Mouse (Mus musculus) left cerebral cortex, adult 2 months (tissue): ENCODE measurements at regions not wholly inside any gene's neighbourhood (a gene's known extent, or its start where the extent isn't known, plus 50 kb on each side); places are given as distances from the start of the nearest gene placed in this dataset.

Source experiments
- DNase-seq, 2 experiments: peaks; one replicate each; pipeline ENCODE4 v3.0.0; 2021 to 2022; ENCODE audit warnings: low spot score in 2 of 2, mixed read lengths in 1 of 2; ENCODE audit errors: extremely low spot score in 1 of 2
- H3K27ac ChIP-seq: fragments of 200-600 bp; 2 replicates; pipeline ENCODE4 v1.8.1; 2022
- H3K4me3 ChIP-seq: fragments of 200-600 bp; 2 replicates; pipeline ENCODE4 v1.8.1; 2022
- CTCF ChIP-seq: fragments of 200-600 bp; IDR thresholded peaks from 2 replicates; pipeline ENCODE4 v1.8.1; 2022; ENCODE audit warnings: antibody characterized with exemption, mild to moderate bottlenecking, moderate library complexity
- intact Hi-C: fragments of 180-260 bp; cut with DNase I; formaldehyde crosslinking; loops from one replicate; pipeline ENCODE4 v1.15.1; 2025

DNA sequence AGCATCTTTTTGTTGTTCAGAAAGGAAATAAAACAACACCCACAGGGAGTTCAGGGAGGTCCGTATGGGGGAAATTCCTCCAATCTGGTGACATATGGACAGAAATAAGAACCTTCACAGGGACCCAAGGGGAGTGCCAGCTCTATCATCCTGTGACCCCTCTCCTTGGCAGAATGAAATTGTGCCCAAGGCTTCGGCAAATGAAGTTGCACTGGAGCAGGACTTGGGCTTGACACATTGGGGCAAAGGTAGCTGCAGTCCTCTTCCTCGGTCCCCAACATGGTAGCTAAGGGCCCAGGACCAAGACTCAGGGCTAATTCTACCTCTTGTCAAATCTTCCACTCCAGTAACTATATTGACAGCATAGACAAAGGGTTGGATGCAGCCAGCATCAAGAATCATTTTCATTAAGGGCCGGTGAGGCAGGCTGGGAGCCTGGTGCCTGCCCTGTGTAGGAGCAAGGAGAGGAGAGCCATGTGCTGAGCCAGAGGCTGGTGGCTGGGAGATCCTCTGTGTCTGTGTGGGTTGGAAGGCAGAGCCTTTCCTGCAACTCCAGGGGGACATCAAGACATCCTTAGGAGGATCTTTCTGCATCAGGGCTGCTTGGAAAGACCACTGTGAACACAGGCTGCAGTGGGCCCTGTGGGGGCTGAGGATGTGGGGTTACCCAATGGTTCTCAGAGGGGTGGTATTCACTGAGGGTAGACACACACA is 59.2 kb upstream of the Slco4a1 start:
- TF ChIP-seq CTCF: no peak
- intact Hi-C loops: no loop called here
- no peak overlapping the region for H3K4me3 ChIP-seq
- H3K27ac ChIP-seq: no peak overlapping the region
- DNase-seq: no peak

DNA sequence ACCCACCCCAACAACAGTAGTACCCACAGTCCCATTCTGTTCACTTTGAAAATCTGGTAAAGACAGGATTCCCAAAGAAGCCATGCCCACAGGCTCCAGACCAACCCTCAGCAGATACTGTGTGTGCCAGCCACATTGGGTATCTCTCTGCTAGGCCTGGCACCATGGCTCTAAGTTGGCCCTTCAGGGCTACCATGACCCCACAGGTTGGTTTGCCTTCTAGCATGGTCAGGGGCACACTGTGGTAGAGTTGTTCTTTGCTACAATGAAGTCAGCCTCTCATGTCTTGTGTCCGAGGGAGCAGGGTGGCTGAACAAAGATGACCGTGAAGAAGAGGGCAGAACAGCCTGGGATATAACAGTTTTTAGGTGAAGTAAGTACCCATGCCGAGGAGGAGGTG is 59.8 kb upstream of the Slco4a1 start:
- TF ChIP-seq CTCF: no peak
- intact Hi-C loops: no loop called here

DNA sequence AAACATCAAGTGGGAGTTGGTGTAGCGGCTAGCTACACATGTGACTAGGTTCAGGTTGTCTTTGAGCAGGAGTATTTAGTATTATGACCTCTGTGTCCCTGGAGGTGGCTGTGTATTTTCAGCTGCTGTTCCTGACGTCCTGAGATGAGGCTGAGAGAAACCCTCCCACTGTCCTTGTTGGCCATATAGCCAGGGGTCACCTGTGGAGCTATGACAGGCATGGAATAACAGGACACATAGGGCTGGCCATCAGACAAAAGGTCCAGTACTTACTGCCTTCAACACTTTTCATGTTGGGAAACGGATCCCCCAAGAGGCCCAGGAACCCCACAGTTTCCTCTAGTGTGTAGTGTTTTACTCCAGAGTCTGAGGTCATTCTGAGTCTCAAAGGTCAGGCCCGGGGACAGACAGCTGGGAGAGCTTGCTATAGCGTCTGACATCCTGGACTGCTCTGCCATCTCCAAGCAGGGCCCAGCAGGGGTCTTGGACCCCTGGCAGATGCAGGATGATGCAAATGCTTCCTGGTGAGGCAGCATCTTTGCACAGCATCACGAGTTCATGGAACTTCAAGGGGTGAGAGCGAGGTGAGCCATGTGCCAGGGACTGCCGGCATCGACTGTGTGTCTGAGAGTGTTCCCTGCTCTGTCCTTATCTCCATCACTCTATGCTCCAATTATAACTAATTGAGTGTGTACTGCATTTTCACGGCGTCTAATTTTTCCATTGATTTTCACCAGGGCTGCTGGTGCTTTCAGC is 60.6 kb upstream of the Slco4a1 start:
- Histone ChIP-seq H3K4me3 (no peak overlapping the region), H3K27ac (no peak overlapping the region)
- TF ChIP-seq CTCF: no peak
- intact Hi-C loops: no loop called here
- DNase-seq: no peak

More for the DNA sequence above, 59.8 kb upstream of the Slco4a1 start:
- no peak overlapping the region for H3K27ac ChIP-seq
- DNase-seq: no peak
- H3K4me3 ChIP-seq: no peak overlapping the region

DNA sequence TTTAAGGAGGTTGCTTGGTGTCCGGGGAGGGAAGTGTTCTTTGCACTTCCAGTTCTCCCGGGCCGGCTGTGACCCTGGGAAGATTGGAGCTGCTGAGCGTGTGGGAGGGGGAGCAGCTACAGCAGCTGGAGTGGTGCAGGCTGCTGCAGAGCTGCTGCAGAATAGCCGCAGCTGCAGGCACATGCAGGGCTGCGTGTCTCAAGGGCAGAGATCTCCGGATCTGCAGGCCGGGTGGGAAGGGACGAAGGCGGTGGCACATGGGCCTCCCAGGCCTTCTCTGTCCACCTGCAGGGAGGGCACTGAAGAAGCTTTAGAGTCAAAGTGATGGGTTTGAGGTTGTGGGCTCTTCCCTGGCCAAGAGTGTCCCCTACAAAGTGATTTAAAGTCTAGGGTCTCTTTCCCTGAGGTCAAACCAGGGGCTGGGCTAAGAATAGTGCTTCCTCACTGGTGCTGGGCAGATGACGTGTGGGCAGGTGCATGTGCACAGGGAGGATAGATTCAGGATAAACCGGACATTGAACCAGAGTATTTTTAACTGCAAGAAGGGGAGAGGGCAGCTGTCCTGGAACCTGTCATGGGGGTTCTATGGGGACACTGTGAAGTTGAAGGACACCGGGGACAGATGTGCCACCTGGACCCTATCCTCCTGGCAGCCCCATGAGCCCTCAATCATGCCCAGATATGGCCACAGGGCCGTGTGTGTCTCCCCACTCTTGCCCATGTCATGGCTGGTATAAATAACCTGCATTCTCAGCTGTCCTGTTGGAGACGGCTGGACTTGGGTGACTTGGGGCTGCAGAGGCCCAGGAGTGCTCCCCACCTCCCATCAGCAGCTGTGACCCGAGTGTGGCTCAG is 58.6 kb upstream of the Gata5 start:
- Histone ChIP-seq H3K27ac (no peak overlapping the region), H3K4me3 (no peak overlapping the region)
- DNase-seq: no peak
- intact Hi-C loops: no loop called here
- no peak for TF ChIP-seq CTCF

DNA sequence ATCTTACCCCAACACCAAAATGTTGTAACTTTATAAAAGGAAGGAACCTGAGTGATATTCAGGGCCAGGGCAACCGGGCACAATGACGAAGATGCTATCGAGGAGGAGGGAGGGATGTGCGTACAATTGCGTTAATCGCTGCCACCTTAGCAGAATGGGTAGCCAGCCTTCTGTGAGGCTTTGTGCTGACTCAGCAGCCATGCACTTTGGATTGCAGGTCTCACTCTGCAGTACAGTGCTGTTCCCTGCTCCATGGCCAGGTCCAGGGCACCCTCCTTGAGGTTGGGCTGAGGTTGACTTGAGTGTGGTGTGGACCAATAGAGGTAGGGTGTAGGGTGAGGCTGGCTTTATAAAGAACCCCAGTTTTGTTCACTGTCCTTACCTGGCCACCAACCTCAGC is 57.8 kb upstream of the Gata5 start:
- intact Hi-C loops: no loop called here
- Histone ChIP-seq H3K27ac (no peak overlapping the region), H3K4me3 (no peak overlapping the region)
- TF ChIP-seq CTCF: no peak
- no peak for DNase-seq

DNA sequence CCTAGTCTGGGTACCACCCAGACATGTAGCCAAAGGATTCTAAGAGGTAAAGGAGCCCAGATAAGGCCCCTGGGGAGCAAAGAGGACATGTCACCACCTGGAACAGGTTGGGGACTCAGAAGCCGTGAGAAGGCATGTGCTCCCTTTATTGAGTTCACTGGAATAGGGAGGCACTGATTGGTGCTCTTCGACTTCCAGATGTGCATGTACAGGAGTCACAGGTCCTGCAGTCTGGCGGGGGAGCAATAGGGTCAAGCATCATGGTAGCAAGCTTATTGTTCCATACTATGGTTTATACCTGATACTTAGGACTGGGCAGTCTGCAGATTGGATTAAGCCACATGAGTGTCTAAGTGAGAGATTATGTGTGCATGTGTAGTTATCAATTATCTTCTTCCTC is 56.9 kb upstream of the Gata5 start:
- DNase-seq: no peak
- Histone ChIP-seq H3K27ac (no peak overlapping the region), H3K4me3 (no peak overlapping the region)
- intact Hi-C loops: no loop called here
- TF ChIP-seq CTCF: no peak

DNA sequence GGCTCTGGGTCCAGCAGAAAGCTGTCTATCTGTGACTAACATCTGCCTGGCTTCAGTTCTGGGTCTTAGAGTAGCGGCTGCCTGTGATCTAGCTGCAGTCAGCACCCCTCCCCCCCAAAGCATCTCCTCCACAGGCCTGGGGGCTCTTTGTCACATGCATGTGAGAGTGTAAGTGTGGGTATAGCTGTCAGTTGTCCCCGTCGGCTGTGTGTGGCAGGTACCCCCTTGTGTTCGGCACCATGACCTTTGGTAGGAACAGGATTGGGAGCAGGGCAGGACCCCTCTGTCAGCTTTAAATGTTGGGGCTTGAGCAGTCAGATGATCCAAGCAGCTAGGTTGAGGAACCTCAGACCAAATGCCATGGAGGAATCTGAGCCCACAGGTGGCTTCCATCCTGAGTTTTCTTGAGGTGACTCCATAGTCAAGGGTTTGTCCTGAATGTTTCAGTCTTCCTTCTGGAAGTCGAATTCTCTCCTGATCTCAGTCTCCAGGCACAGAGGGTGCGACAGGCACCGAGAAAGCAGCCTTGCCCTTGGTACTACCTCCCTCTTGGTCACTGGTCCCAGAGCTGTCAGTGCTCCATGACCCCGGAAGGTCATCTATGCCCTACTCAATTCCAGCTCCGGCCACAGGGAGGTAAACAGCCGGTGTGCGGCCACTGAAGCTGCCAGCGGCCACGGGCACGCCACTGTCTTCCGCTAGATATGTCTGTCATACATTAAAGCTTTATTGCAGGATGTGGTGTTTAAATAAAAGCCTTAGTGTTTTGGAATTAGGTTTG is 55.9 kb upstream of the Gata5 start:
- H3K27ac ChIP-seq: no peak overlapping the region
- intact Hi-C loops: no loop called here
- no peak for TF ChIP-seq CTCF
- no peak for DNase-seq
- no peak overlapping the region for H3K4me3 ChIP-seq

DNA sequence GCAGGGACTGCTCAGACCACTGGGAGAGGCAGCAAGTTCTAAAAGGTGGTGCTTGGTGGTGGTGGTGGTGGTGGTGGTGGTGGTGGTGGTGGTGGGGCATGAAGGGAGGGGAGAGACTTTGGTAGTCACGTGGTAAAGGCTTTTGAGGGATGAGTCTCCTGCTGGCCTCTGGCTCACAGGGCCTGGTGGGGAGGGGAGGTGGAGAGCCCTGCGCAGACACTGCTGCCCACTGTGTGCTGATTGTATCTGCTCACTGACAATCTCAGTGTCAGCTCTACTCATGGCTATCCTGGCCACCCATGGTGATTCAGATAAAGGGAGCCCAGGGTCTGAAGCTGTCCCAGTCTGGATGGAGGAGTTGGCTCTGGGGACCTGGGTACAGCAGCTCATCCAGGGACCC is 55.0 kb upstream of the Gata5 start:
- intact Hi-C loops: no loop called here
- TF ChIP-seq CTCF: no peak
- H3K27ac ChIP-seq: no peak overlapping the region
- no peak for DNase-seq
- no peak overlapping the region for H3K4me3 ChIP-seq

DNA sequence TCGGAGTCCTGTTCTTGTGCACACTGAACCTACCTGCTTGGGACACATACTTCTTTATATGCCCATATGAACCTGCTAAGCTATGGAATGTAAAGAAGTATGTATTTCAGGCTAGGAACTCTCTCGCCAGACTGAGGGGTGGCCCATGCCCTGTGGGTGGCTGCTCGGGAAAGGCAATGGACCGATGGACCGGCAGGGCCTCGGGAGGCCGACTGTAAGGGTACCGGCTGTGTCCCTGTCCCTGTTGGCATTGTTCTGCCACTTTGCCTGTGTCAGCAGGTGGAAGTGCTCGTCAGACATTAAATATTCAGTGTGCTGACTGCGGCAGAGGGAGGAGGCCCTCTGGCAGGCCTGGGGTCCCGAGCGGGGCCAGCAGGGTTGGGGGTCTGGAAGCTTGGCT is 54.5 kb upstream of the Gata5 start:
- intact Hi-C loops: no loop called here
- Histone ChIP-seq H3K4me3 (no peak overlapping the region), H3K27ac (no peak overlapping the region)
- no peak for DNase-seq
- no peak for TF ChIP-seq CTCF

DNA sequence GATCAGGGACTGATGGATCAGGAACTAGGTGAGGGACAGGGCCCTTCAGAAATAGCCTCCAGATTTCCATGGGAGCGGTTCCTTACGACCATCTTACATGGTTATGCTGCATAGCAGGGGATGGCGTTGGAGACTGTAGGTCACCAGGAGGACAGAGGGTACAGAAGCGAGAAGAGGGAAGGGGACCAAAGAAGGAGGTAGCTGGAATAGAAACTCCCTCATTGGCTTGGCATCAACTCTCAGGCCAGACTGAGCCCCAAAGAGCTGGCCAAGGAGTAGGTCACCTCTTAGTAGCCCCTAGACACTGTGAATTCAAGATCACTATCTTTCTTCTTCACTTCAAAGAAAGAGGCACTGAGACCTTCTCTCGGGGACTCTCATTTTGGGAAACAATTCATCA is 53.6 kb upstream of the Gata5 start:
- Histone ChIP-seq H3K27ac (no peak overlapping the region), H3K4me3 (no peak overlapping the region)
- intact Hi-C loops: no loop called here
- TF ChIP-seq CTCF: no peak
- no peak for DNase-seq

DNA sequence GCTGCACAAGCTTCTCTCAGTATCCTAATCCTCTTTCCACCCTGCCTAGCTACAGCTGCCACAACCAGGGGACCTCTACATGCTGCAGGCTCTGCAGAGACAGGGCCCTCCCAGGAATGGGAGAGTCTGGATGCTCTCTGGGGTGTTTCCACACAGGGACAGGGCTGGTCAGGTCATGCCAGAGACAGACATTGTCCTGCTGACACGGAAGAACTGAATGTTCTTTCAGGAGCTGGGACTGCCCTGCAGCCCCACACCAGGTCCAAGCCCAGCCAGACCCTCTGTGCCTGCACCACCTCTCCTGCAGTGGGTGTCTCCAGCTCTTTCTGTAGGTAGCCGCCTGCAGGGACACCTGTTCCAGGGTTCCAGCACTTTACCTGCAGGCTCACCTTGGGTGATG is 52.8 kb upstream of the Gata5 start:
- DNase-seq: no peak
- no peak overlapping the region for H3K27ac ChIP-seq
- H3K4me3 ChIP-seq: no peak overlapping the region
- TF ChIP-seq CTCF: no peak
- intact Hi-C loops: no loop called here
